Mouse (Mus musculus): ENCODE data around the gene Wnt1. TPM values are rescaled to one million over a fixed set of nuclear protein-coding genes. Genes with fewer than 3 reads are reported as not detected.
A peak's percentile ranks its signal among the peaks of the same experiment; 100 is the strongest.
"Not testable (repeated sequence)": the region's sequence is repeated elsewhere in the genome, so short reads cannot be mapped to it uniquely, and the experiment has no call there.

The Wnt1 gene
- polyA plus RNA-seq, 1 experiment from 2014 or later: not detected

- ATAC-seq (ENCODE audit: insufficient number of reproducible peaks, low FRiP score, low TSS enrichment, low read depth): no peak
- Histone ChIP-seq H3K27ac (replicated peaks) (no peak overlapping the region), H3K36me3 (0 out of 2 replicates have a peak, but pooled peaks cover 5% of the 10 kb centered on the region), H3K4me1 (peaks cover 45% of the 10 kb centered on the region), H3K4me2 (replicated peaks) (peak overlapping the region; percentile 88), H3K9me3 (replicated peaks) (no peaks in the 10 kb centered on the region), H3K27me3 (peaks cover 81% of the 10 kb centered on the region), H3K4me3 (replicated peaks) (peak overlapping the region; percentile 48), H3K9ac (no peak overlapping the region)
- 1% methylated on average over 58 of the region's 58 CpGs for WGBS
These were observed 17.4 kb downstream of the Wnt1 start for GRCm38 (mm10) chr15:98806809-98807770.

DNA sequence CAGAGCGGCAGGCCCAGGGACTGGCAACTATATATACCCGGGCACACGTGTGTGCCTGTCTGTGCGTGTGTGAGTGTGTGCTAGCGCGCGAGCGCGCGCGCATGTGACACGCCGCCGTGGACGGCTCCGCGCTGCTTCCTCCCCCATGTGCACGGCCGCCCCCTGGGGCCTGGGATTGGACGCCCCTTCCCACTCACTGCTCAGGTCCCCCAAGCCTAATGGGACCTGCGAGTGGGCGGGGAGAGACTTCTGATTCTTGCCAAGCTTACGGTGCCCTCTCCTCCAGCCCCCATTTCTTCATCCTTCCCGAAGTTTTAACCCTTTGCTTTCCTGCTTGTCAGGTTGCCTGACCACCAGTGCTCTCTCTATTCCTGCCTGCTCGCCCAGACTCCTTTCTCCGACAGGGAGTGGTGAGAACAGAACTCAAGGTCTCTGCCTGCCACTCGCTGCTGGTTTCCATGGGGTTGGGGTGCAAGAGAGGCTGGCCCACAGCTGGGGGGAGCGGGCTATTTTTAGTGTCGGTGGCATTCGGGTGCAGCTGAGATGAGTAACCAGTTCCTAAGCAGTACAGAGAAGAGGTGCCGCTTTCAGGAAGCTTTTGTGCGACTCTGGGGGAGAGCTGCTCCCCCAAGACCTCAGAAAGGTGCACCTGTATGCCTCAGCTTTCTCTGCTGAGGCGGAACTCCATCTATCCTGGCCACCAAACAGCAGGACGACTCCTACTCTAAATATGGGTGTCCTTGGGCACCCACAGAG, 18.4 kb downstream of the Wnt1 start:
- Histone ChIP-seq H3K9me3 (replicated peaks) (no peaks in the 10 kb centered on the region), H3K27me3 (peaks cover 71% of the 10 kb centered on the region), H3K9ac (no peak overlapping the region; the same call in 1 of the 2 replicates), H3K36me3 (peaks cover 13% of the 10 kb centered on the region), H3K27ac (replicated peaks) (no peak overlapping the region), H3K4me3 (replicated peaks) (peak overlapping the region; percentile 48), H3K4me2 (replicated peaks) (peak overlapping the region; percentile 88), H3K4me1 (peaks cover 45% of the 10 kb centered on the region)
- 2% methylated on average over 33 of the region's 34 CpGs for WGBS
- ATAC-seq (ENCODE audit: insufficient number of reproducible peaks, low FRiP score, low TSS enrichment, low read depth): no peak

GRCm38 (mm10) chr15:98808651-98809134, 19.0 kb downstream of the Wnt1 start:
- Histone ChIP-seq H3K4me1 (peaks cover 45% of the 10 kb centered on the region), H3K36me3 (peaks cover 19% of the 10 kb centered on the region), H3K27ac (replicated peaks) (no peak overlapping the region), H3K9me3 (replicated peaks) (no peaks in the 10 kb centered on the region), H3K9ac (no peak overlapping the region), H3K4me2 (replicated peaks) (peak overlapping the region; percentile 88), H3K27me3 (peaks cover 65% of the 10 kb centered on the region), H3K4me3 (replicated peaks) (peak overlapping the region; percentile 48)
- 12% methylated on average over 6 of the region's 6 CpGs for WGBS
- ATAC-seq (ENCODE audit: insufficient number of reproducible peaks, low FRiP score, low TSS enrichment, low read depth): no peak

DNA sequence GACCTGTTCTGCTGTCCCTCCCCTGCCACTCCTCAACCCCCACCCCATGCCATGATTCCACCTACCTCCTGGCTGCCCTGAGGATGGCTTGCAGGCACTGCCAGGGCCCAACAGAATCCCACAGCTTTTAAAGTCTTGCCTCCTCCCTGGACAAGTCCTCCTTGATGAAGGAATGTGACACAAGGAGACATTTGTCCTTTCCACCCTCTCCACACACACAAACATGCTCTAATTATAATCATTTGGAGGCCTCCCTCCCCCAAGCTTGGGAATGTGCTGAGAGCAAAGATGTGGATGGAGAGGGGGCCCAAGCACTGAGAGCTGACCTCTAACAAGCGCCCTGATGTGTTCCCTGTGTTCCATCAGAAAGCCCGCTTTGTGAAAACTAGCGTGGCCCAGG, 19.7 kb downstream of the Wnt1 start, which contains the start of gene Ddn:
TSS of gene Ddn (minus strand) at position 101 of the 400 bp plus-strand sequence.
- WGBS: 30% methylated on average over 3 of the region's 3 CpGs
- ATAC-seq (ENCODE audit: insufficient number of reproducible peaks, low FRiP score, low TSS enrichment, low read depth): no peak
- H3K27ac ChIP-seq (replicated peaks): no peak within 1 kb of the TSS
- peaks cover 58% of the 10 kb centered on the region for H3K27me3 ChIP-seq
- H3K4me1 ChIP-seq: peaks cover 45% of the 10 kb centered on the region
- H3K9ac ChIP-seq: no peak within 1 kb of the TSS
- peaks cover 25% of the 10 kb centered on the region for H3K36me3 ChIP-seq
- H3K4me2 ChIP-seq (replicated peaks): peak within 1 kb of the TSS; percentile 88
- H3K4me3 ChIP-seq (replicated peaks): peak within 1 kb of the TSS; percentile 48
- H3K9me3 ChIP-seq (replicated peaks): no peaks in the 10 kb centered on the region

DNA sequence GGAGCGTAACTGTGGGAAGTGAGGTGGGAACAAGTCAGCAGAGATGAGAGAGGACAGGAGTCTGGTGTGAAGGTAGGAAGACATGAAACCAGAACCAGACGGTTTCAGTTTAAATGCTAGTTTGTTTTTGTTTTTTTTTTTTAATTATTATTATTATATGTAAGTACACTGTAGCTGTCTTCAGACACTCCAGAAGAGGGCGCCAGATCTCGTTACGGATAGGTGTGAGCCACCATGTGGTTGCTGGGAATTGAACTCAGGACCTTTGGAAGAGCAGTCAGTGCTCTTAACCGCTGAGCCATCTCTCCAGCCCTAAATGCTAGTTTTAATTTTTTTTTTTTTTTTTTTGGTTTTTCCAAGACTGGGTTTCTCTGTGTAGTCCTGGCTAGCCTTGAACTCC, 20.6 kb downstream of the Wnt1 start:
- ATAC-seq (ENCODE audit: insufficient number of reproducible peaks, low FRiP score, low TSS enrichment, low read depth): not testable (repeated sequence)

GRCm38 (mm10) chr15:98812741-98813424, 23.2 kb downstream of the Wnt1 start:
- no peak overlapping the region for H3K9ac ChIP-seq
- H3K4me1 ChIP-seq: peaks cover 13% of the 10 kb centered on the region
- H3K27me3 ChIP-seq: peaks cover 23% of the 10 kb centered on the region
- ATAC-seq (ENCODE audit: insufficient number of reproducible peaks, low FRiP score, low TSS enrichment, low read depth): no peak
- no peaks in the 10 kb centered on the region for H3K9me3 ChIP-seq (replicated peaks)
- no peak overlapping the region for H3K27ac ChIP-seq (replicated peaks)
- WGBS: 83% methylated on average over 19 of the region's 20 CpGs
- peaks cover 42% of the 10 kb centered on the region for H3K36me3 ChIP-seq
- no peak overlapping the region for H3K4me3 ChIP-seq (replicated peaks)
- no peak overlapping the region for H3K4me2 ChIP-seq (replicated peaks)

More for the DNA sequence above, 20.6 kb downstream of the Wnt1 start:
- not testable (repeated sequence) for H3K27ac ChIP-seq (replicated peaks); H3K4me2 ChIP-seq (replicated peaks); H3K9me3 ChIP-seq (replicated peaks); H3K4me3 ChIP-seq (replicated peaks); H3K9ac ChIP-seq
- peaks cover 40% of the 10 kb centered on the region for H3K4me1 ChIP-seq
- 73% methylated on average over 6 of the region's 6 CpGs for WGBS
- H3K36me3 ChIP-seq: peaks cover 31% of the 10 kb centered on the region
- H3K27me3 ChIP-seq: peaks cover 49% of the 10 kb centered on the region

GRCm38 (mm10) chr15:98818171-98818570, 28.5 kb downstream of the Wnt1 start:
- no peak overlapping the region for H3K4me3 ChIP-seq (replicated peaks)
- no peak overlapping the region for H3K9ac ChIP-seq
- no peaks in the 10 kb centered on the region; the same call in 1 of the 2 replicates for H3K27me3 ChIP-seq
- no peak overlapping the region for H3K27ac ChIP-seq (replicated peaks)
- no peak for ATAC-seq (ENCODE audit: insufficient number of reproducible peaks, low FRiP score, low TSS enrichment, low read depth)
- H3K9me3 ChIP-seq (replicated peaks): no peaks in the 10 kb centered on the region
- H3K4me2 ChIP-seq (replicated peaks): no peak overlapping the region
- H3K36me3 ChIP-seq: peaks cover 43% of the 10 kb centered on the region
- WGBS: 86% methylated on average over 7 of the region's 7 CpGs
- no peaks in the 10 kb centered on the region for H3K4me1 ChIP-seq

DNA sequence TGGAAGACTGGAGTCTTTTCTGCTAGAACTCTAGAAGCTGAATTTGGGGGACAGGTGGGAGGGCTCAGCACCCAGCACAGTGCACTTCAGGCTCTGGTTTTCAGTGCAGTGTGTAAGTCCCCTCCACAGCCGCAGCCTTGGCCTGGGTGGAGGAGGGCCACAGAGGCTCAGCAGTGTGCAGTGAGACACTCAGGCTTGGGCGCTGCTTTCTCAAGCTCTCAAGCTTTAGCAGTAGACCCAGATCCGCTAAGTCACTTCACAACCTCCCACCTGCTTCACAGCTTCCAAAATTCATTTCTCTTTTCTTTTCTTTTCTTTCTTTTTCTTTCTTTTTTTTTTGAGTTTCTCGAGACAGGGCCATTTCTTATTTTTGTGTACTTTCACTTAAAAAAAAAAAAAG, 31.3 kb downstream of the Wnt1 start:
- Histone ChIP-seq H3K27me3 (no peaks in the 10 kb centered on the region), H3K9ac (no peak overlapping the region), H3K4me3 (replicated peaks) (no peak overlapping the region), H3K27ac (replicated peaks) (no peak overlapping the region), H3K9me3 (replicated peaks) (no peaks in the 10 kb centered on the region), H3K4me2 (replicated peaks) (no peak overlapping the region), H3K36me3 (peaks cover 43% of the 10 kb centered on the region), H3K4me1 (no peaks in the 10 kb centered on the region)
- WGBS: 85% methylated on average over 4 of the region's 4 CpGs
- no peak for ATAC-seq (ENCODE audit: insufficient number of reproducible peaks, low FRiP score, low TSS enrichment, low read depth)

DNA sequence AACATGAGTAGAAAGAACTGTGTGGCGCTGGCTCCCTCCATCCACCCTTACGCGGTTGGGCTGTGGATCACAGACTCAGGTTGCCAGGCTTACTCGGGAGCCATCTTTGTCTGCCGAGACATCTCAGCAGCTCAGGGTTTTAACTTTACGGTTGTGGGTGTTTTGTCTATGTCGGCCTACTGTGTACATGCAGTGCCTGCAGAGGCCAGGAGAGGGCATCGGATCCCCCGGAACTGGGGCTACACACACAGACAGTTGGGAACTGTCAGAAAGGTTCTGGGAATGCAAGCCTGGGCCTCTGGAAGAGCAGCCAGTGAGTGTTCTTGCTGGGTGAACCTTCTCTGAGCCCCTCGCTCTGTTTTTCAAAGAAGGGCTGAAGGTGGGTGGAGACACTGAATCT, 31.7 kb downstream of the Wnt1 start:
- no peak for ATAC-seq (ENCODE audit: insufficient number of reproducible peaks, low FRiP score, low TSS enrichment, low read depth)
- H3K9me3 ChIP-seq (replicated peaks): no peaks in the 10 kb centered on the region
- peaks cover 42% of the 10 kb centered on the region for H3K36me3 ChIP-seq
- WGBS: 31% methylated on average over 10 of the region's 10 CpGs
- H3K4me1 ChIP-seq: no peaks in the 10 kb centered on the region
- H3K27me3 ChIP-seq: no peaks in the 10 kb centered on the region
- no peak overlapping the region for H3K9ac ChIP-seq
- H3K4me3 ChIP-seq (replicated peaks): no peak overlapping the region
- H3K4me2 ChIP-seq (replicated peaks): no peak overlapping the region
- H3K27ac ChIP-seq (replicated peaks): no peak overlapping the region

GRCm38 (mm10) chr15:98822147-98822546, 32.5 kb downstream of the Wnt1 start:
- no peak overlapping the region for H3K4me3 ChIP-seq (replicated peaks)
- no peaks in the 10 kb centered on the region for H3K9me3 ChIP-seq (replicated peaks)
- ATAC-seq (ENCODE audit: insufficient number of reproducible peaks, low FRiP score, low TSS enrichment, low read depth): no peak
- no peaks in the 10 kb centered on the region for H3K27me3 ChIP-seq
- no peak overlapping the region for H3K27ac ChIP-seq (replicated peaks)
- H3K4me1 ChIP-seq: no peaks in the 10 kb centered on the region
- 88% methylated on average over 5 of the region's 5 CpGs for WGBS
- no peak overlapping the region for H3K9ac ChIP-seq
- H3K4me2 ChIP-seq (replicated peaks): no peak overlapping the region
- H3K36me3 ChIP-seq: peaks cover 38% of the 10 kb centered on the region

Data from embryonic facial prominence, embryonic 15.5 days (tissue).